Mouse (Mus musculus): ENCODE measurements around the gene 1700018F24Rik.
A peak's percentile ranks its signal among the peaks of the same experiment; 100 is the strongest.
"Not testable (repeated sequence)": the region's sequence is repeated elsewhere in the genome, so short reads cannot be mapped to it uniquely, and the experiment has no call there.

1700018F24Rik gene

DNA sequence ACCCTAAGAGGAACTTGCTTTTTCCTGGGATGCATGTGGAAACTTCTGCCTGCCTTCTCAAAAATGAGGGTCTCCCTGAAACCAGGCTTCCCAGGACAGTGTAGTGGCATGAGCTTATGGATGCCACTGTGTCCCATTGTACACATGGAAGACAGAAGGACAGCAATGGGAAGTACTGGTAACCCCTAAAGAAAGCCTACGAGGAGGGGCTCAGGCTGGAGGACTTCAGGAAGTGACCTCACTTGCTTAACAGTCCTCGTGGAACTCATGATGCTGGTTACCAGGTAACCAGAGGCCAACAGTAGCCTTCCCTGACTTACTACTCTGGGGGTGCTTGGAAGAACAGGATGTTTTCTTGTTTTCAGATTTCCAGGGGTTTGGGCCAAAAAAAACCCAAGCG is at the start of gene 1700018F24Rik:
TSS of gene 1700018F24Rik (plus strand) at position 301 of the 400 bp plus-strand sequence.
- DNase-seq (ENCODE audit: low read depth) = not testable (repeated sequence)

DNA sequence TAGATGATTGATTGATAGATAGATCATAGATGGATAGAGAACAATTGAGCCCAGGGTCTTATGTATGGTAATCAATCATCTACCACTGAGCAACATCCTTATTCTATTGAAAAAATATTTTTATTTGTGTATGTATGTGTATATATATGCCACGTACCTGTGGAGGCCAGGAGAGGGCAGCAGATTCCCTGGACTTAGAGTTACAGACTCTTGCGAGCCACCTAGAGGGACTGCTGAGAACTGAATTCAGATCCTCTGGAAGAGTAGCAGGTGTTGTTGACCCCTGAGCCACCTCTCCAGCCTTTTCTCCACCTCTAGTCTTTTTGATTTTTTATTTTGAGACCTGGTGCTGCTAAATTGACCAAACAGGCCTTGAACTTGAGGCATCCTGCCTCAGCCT is 44.3 kb upstream of the 1700018F24Rik start:
- peak; percentile 60 for DNase-seq (ENCODE audit: low read depth)

DNA sequence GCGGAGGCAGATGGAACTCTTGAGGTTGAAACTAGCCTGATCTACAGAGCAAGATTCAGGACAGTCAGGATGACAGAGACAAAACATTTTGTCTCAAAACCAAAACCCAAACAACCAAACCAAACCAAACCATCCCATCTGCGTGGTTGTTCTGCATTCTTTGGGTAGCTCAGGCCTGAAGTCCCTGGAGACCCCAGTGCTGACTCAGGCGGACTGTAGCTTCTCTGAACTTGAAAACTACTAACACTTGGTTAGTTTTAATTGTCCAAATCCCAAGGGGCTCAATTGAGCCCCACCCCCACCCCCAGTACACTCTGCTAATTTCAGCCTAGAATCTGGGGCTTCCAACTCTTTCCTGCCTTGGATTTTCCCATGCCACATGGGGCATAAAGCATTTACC is 39.4 kb upstream of the 1700018F24Rik start:
- no peak for DNase-seq (ENCODE audit: low read depth)

DNA sequence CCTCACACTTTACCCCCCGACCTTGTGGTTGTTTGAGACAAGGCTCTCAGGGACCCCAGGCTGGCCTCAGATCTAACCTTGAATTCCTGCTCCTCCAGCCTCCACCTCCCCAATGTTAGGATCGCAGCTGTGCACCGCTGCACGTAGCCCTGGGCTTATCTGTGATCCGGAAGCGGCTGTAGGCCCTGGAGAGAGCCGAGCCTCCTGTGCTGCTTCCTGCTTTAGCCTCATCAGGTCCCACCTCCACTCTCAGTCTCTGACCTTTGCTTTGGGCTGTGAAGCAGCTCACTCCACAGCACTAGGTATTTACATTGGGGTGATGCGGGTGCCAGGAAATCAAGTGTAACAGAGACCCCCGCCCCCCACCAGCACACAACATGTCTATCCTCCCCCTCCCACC is 38.3 kb upstream of the 1700018F24Rik start:
- DNase-seq (ENCODE audit: low read depth) = no peak

DNA sequence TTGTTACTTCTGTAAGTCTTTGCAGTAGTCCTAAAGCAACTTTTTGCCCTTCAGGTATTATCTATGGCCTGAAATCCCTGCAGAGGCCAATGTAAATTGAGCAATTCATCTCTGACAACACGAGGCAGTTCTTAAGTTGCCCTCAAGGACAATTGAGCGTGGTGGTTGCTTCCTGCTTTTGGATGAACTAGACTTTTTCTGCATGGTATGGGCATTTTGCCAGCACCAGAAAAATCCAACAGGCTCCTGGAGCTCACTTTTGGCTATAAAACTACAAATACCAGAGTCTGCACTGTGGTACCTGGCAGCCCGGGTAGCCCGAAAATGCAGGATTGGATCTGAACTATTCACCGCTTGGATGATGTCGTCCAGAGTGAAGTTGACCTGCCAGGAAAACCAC is 37.2 kb upstream of the 1700018F24Rik start:
- DNase-seq (ENCODE audit: low read depth) = no peak

DNA sequence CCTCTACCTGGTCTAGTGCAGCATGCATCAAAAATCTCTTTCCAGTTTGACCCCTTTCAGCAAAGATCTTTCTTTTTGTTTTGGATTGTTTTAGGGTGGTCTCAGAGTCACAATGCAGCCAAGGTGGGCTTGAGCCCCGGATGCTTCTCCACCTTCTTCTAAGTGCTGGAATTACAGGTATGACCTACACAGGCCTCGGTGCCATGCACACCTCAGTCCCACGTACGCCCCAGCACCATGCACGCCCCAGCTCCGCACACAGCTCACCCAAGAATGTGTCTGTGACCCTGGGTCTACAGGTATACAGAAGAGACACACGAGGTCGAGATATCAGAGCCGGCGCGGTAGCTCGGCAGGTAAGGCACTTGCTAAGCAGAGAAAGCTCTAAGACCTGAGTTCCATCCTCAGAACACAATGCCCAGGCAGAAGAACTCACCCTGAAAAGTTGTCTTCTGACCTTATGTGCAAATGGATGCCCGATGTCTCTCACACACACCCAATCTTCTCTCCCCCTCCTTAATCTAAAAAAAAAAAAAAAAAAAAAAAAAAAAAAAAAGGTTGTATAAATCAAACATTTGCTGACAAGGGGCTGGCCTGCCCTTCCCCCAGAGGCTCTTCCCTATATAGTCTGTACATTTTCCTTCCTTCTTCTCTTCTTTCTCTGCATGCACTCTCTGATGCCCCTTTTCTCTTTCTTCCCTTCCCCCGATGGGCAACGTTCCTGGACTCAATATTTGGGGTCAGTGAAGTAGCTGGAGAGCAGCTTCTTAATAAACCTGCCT is 33.7 kb upstream of the 1700018F24Rik start:
- DNase-seq (ENCODE audit: low read depth) = no peak

DNA sequence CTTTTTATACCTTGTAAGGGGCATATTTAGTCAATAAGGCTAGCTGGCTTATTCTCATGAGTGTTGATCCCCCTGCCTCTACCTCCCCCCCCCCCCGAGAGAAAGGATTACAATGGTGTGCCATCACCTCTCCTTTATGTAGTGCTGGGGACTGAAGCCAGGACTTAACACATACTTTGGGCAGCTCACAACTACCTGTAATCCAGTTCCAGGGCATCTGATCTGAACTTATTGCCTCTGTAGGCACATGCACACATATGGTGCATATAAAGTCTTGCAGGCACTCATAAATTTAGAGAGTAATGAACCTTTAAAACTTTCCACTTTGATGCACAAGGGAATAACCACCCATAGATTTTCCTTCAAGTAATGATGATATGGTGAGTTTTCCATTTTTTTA is 28.5 kb upstream of the 1700018F24Rik start:
- DNase-seq (ENCODE audit: low read depth) = no peak

DNA sequence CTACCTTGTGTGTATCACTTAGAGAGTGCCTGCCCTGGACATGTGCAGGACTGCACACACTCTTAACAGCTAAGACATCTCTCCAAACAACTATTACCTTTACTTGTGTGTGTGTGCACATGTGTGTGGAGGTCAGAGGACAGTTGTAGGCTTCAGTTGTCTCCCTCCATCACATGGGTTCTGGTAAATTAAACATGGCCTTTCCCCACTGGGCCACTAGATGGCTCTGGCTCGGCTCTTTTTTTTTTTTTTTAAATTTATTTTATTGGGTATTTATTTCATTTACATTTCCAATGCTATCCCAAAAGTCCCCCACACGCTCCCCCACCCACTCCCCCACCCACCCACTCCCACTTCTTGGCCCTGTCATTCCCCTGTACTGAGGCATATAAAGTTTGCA is 26.0 kb upstream of the 1700018F24Rik start:
- DNase-seq (ENCODE audit: low read depth) = not testable (repeated sequence)

- DNase-seq (ENCODE audit: low read depth) = not testable (repeated sequence)
Observed at GRCm38 (mm10) chr5:145020254-145020653, 22.5 kb upstream of the 1700018F24Rik start.

- DNase-seq (ENCODE audit: low read depth) = not testable (repeated sequence)
Observed at GRCm38 (mm10) chr5:145020712-145021111, 22.1 kb upstream of the 1700018F24Rik start.

- not testable (repeated sequence) for DNase-seq (ENCODE audit: low read depth)
Observed at GRCm38 (mm10) chr5:145030476-145030875, 12.3 kb upstream of the 1700018F24Rik start.

DNA sequence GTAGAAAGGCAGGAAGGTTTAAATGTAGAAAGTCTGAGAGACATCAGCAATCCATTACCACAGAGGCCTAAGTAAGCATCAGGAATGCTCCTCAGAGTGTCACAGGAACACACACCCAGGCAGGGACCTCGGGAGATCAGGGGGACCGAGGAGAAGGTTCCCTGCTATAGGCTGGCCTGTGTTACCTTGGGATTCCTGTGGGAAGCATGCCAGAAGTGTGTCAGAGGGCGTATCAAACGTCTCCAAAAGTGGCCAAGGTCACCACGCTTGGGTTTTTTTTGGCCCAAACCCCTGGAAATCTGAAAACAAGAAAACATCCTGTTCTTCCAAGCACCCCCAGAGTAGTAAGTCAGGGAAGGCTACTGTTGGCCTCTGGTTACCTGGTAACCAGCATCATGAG is 10.4 kb upstream of the 1700018F24Rik start, which contains the start of gene Gm4871:
TSS of gene Gm4871 (minus strand) at position 364 of the 400 bp plus-strand sequence.
- DNase-seq (ENCODE audit: low read depth) = not testable (repeated sequence)

GRCm38 (mm10) chr5:145041628-145042027 is 1.2 kb upstream of the 1700018F24Rik start:
- DNase-seq (ENCODE audit: low read depth) = peak; percentile 55

GRCm38 (mm10) chr5:145054187-145054586 is 11.4 kb downstream of the 1700018F24Rik start:
- not testable (repeated sequence) for DNase-seq (ENCODE audit: low read depth)

DNA sequence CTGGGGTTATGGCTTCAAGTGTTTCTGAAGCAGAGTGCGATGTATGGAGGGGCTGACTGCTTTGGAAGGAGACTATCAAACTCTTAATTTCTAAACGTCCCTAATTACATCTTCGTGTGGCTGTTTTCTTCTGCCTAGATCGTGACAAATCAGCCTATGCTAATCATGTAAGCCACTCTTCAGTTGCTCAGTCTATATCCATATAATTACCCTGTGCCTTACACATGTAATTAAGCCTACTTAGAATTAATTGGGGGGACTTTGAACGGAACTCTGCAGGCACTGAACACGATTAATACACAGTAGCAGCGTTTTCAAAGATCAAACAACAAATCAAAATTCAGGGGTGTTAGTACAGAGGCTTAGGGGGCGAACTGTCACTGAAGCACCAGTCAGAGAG is 15.1 kb downstream of the 1700018F24Rik start:
- DNase-seq (ENCODE audit: low read depth) = no peak

DNA sequence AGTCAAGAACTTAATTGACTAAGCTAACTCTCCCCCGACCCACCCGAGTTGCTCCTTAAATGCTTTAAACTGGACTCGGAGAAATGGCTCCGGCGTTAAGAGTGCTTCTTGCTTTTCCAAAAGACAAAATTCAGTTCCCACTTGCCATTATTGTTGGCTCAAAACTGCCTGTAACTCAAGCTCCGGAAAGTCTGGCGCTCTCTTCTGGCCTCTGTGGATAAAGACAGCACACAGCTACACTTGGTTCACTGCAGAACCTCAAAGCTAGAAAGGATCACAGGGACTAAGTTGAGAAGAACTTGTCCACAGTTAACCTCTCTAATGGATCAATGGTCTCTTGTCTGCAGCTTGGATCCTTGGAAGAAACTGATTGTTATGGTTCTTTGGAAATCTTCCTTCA is 15.9 kb downstream of the 1700018F24Rik start:
- DNase-seq (ENCODE audit: low read depth) = no peak

GRCm38 (mm10) chr5:145059524-145059923 is 16.7 kb downstream of the 1700018F24Rik start:
- DNase-seq (ENCODE audit: low read depth) = no peak

- DNase-seq (ENCODE audit: low read depth) = no peak
Observed at GRCm38 (mm10) chr5:145064765-145065340, 22.1 kb downstream of the 1700018F24Rik start.

GRCm38 (mm10) chr5:145068863-145069262 is 26.1 kb downstream of the 1700018F24Rik start:
- no peak for DNase-seq (ENCODE audit: low read depth)

DNA sequence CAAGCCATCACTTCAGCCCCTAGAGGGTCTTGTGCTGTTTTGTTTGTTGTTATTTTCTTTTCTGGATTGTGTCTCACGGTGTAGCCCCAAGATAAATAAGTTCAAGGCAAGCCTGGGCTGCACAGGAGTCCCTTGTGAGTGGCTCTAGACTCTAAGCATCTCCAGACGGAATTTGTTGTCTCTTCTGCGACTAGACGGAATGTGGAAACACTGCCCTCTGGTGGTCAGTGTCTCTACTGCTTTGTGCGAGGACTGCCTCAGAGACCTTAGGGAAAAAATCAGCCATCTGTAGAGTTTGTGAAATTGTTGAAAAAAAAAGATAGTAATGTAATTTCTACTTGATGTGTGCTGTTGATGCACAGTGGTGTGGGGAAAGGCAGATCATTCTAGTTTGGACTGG is 26.9 kb downstream of the 1700018F24Rik start:
- DNase-seq (ENCODE audit: low read depth) = peak; percentile 84

DNA sequence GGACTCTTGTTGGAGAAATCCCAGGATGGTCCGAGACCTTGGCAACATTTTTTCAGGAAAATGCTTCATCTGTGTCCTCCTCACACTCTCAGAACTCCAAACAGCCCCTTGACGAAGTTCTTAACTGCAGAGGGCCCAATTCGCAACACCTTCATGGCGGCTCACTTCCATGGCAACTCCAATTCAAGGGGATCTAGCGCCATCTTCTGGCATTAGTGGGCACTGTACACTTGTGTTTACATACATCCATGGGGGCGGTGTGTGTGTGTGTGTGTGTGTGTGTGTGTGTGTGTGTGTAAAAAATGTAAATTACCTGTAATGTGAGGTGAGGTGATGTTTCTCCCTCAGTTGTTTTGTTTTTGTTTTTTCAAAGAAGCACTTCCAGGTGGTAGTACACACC is 28.6 kb downstream of the 1700018F24Rik start:
- peak; percentile 58 for DNase-seq (ENCODE audit: low read depth)

GRCm38 (mm10) chr5:145075081-145075480 is 32.3 kb downstream of the 1700018F24Rik start:
- no peak for DNase-seq (ENCODE audit: low read depth)

- DNase-seq (ENCODE audit: low read depth) = no peak
Observed at GRCm38 (mm10) chr5:145081866-145082613, 39.2 kb downstream of the 1700018F24Rik start.
